Mouse (Mus musculus) intestine, embryonic 15.5 days (tissue): Measurements from ENCODE around the gene Gm21885. TPM values are rescaled to one million over a fixed set of nuclear protein-coding genes. Genes with fewer than 3 reads are reported as not detected.
A peak's percentile ranks its signal among the peaks of the same experiment; 100 is the strongest.

Experiments used
- ATAC-seq: fragments of 200-750 bp; cut with Nextera tagmentation; 2 replicates; pipeline ENCODE4 v1.8.0; 2017; ENCODE audit warnings: moderate TSS enrichment, moderate library complexity
- H3K27ac ChIP-seq: fragments of 300-500 bp; sonication (generic); 2 replicates; pipeline ENCODE4 v1.5.1; 2015; ENCODE audit warnings: mild to moderate bottlenecking, inconsistent platforms
- H3K27me3 ChIP-seq: fragments of 300-500 bp; sonication (generic); replicated peaks from 2 replicates; pipeline ENCODE4 v1.6.1; 2015; ENCODE audit warnings: inconsistent platforms
- H3K36me3 ChIP-seq: fragments of 300-500 bp; sonication (generic); 2 replicates; pipeline ENCODE4 v1.6.1; 2015; ENCODE audit warnings: inconsistent platforms
- H3K4me1 ChIP-seq: fragments of 300-500 bp; sonication (generic); replicated peaks from 2 replicates; pipeline ENCODE4 v1.6.1; 2015; ENCODE audit warnings: inconsistent platforms
- H3K4me2 ChIP-seq: fragments of 300-500 bp; sonication (generic); replicated peaks from 2 replicates; pipeline ENCODE4 v1.6.1; 2015; ENCODE audit warnings: mild to moderate bottlenecking, inconsistent platforms
- H3K4me3 ChIP-seq: fragments of 300-500 bp; sonication (generic); replicated peaks from 2 replicates; pipeline ENCODE4 v1.5.1; 2015; ENCODE audit warnings: inconsistent platforms
- H3K9ac ChIP-seq: fragments of 300-500 bp; sonication (generic); 2 replicates; pipeline ENCODE4 v1.6.1; 2015; ENCODE audit warnings: inconsistent platforms
- H3K9me3 ChIP-seq: fragments of 300-500 bp; sonication (generic); 2 replicates; pipeline ENCODE4 v1.6.1; 2016; ENCODE audit warnings: inconsistent platforms
- WGBS: fragments of 180-500 bp; shearing (Covaris S2); methylation state at CpG from one replicate; pipeline ENCODE4 v1.1.7; 2015; 5-methylcytosine and 5-hydroxymethylcytosine counted together
- polyA plus RNA-seq: library from polyadenylated mRNA; unstranded; fragments of >200 nt; fragmentation: Nextera tagmentation; extraction: Ambion mirVana; gene quantifications from 2 replicates; pipeline ENCODE4 v1.2.1, GENCODE M21; 2015

Gm21885 gene
- polyA plus RNA-seq, result 44.6 and 53.2 TPM in 2 replicates

GRCm38 (mm10) chr11:94281199-94282181 lies at the start of gene Gm21885:
Gene Gm21885, plus strand, starts transcription at chr11:94281873.
- Histone ChIP-seq H3K27me3 (no peaks in the 10 kb centered on the region), H3K4me1 (peaks cover 10% of the 10 kb centered on the region; the same call in 1 of the 2 replicates), H3K4me3 (peak within 1 kb of the TSS; percentile 14; the same call in 1 of the 2 replicates), H3K4me2 (peak within 1 kb of the TSS; percentile 33), H3K9me3 (no peaks in the 10 kb centered on the region), H3K36me3 (peaks cover 9% of the 10 kb centered on the region; the same call in 1 of the 2 replicates), H3K9ac (peak within 1 kb of the TSS; percentile 34; the same call in 1 of the 2 replicates), H3K27ac (peak within 1 kb of the TSS; percentile 90)
- WGBS, result 59% methylated on average over 11 of the region's 11 CpGs
- peak; percentile 87 for ATAC-seq

- Histone ChIP-seq H3K27me3 (no peaks in the 10 kb centered on the region), H3K9ac (no peak overlapping the region), H3K9me3 (no peaks in the 10 kb centered on the region), H3K27ac (no peak overlapping the region), H3K4me2 (no peak overlapping the region), H3K36me3 (no peaks in the 10 kb centered on the region), H3K4me1 (peaks cover 11% of the 10 kb centered on the region), H3K4me3 (no peak overlapping the region)
- 78% methylated on average over 6 of the region's 6 CpGs for WGBS
- no peak for ATAC-seq
Observed at GRCm38 (mm10) chr11:94233405-94233804, 48.3 kb upstream of the Gm21885 start.

GRCm38 (mm10) chr11:94234380-94234779 lies 47.3 kb upstream of the Gm21885 start:
- 85% methylated on average over 12 of the region's 12 CpGs for WGBS
- Histone ChIP-seq H3K4me3 (no peak overlapping the region), H3K27ac (no peak overlapping the region), H3K9ac (no peak overlapping the region), H3K4me1 (peaks cover 8% of the 10 kb centered on the region), H3K4me2 (no peak overlapping the region), H3K36me3 (no peaks in the 10 kb centered on the region), H3K9me3 (no peaks in the 10 kb centered on the region), H3K27me3 (no peaks in the 10 kb centered on the region)
- ATAC-seq, result no peak

DNA sequence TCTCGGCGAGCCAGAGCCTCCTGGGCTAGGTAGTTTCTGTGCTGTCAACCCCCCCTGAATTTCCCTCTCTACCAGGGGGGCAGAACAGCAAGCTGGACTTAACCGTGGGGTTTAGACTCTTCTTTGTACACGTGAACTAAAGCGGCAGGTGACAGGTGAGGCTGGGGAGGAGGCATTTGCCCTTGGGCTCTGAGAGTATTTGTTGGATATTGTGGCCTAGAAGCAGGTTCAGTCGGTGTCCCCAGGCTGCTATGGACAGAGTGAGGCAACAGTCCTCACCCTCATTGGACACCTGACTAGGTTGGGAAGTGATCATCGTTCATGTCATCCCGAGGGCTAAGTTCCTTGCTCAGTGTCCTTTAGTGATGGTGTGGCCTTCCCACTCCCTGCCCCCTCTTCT lies 46.8 kb upstream of the Gm21885 start:
- 88% methylated on average over 8 of the region's 8 CpGs for WGBS

DNA sequence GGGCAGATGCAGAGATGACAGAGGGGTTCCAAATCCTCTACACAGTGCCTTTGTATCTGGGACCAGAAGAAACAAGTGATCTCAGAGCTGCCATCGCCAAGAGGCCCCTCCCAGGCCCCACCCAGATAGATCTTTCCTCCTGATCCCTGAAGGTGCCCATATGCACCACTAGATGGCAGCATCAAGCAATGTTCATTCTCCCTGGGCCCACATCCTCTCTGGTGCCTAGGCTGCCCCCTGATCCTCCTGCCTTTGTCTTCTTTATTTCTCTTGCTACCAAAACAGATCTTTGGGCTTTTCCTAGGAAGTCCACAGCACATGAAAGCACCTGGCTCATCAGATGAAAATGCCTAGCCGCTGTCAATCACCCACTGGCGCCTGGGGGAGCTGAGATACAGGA lies 45.6 kb upstream of the Gm21885 start:
- no peak overlapping the region for H3K4me3 ChIP-seq
- peaks cover 6% of the 10 kb centered on the region; the same call in 1 of the 2 replicates for H3K4me1 ChIP-seq
- H3K27me3 ChIP-seq, result no peaks in the 10 kb centered on the region
- peak overlapping the region; percentile 23; the same call in 1 of the 2 replicates for H3K4me2 ChIP-seq
- no peaks in the 10 kb centered on the region for H3K36me3 ChIP-seq
- peak; percentile 91 for ATAC-seq
- no peaks in the 10 kb centered on the region for H3K9me3 ChIP-seq
- no peak overlapping the region for H3K9ac ChIP-seq
- 17% methylated on average over 3 of the region's 3 CpGs for WGBS
- H3K27ac ChIP-seq, result no peak overlapping the region

More for the DNA sequence above, 46.8 kb upstream of the Gm21885 start:
- Histone ChIP-seq H3K27me3 (no peaks in the 10 kb centered on the region), H3K4me2 (no peak overlapping the region), H3K36me3 (no peaks in the 10 kb centered on the region), H3K9ac (no peak overlapping the region), H3K9me3 (no peaks in the 10 kb centered on the region), H3K4me3 (no peak overlapping the region), H3K4me1 (peaks cover 8% of the 10 kb centered on the region), H3K27ac (no peak overlapping the region)
- ATAC-seq, result no peak

DNA sequence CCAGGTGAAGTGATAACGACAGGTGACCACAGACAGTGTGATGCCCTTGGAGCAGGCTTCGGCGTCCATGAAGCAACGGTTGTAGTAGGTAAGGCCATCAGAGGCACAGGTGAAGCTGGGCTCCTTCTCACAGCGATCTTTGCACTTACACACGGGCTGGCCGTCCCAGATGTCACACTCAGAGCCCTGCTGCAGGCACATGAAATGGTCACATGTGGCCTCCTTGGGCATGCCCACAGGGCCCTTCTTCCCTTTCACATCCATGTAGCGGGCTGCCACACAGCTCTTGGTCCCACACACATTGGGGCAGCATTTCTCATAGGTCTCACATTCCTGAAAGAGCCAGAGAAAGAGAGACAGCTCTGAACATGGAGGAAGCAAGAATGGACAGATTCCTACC lies 42.9 kb upstream of the Gm21885 start:
- WGBS, result 91% methylated on average over 8 of the region's 8 CpGs
- no peaks in the 10 kb centered on the region for H3K36me3 ChIP-seq
- H3K27ac ChIP-seq, result no peak overlapping the region
- no peak overlapping the region for H3K9ac ChIP-seq
- no peak for ATAC-seq
- H3K27me3 ChIP-seq, result no peaks in the 10 kb centered on the region
- H3K4me3 ChIP-seq, result no peak overlapping the region
- peaks cover 20% of the 10 kb centered on the region for H3K4me1 ChIP-seq
- H3K4me2 ChIP-seq, result no peak overlapping the region
- H3K9me3 ChIP-seq, result no peaks in the 10 kb centered on the region

- ATAC-seq, result no peak
- no peak overlapping the region for H3K4me2 ChIP-seq
- H3K9ac ChIP-seq, result no peak overlapping the region
- peaks cover 21% of the 10 kb centered on the region for H3K4me1 ChIP-seq
- no peak overlapping the region for H3K27ac ChIP-seq
- H3K27me3 ChIP-seq, result no peaks in the 10 kb centered on the region
- no peaks in the 10 kb centered on the region for H3K9me3 ChIP-seq
- 37% methylated on average over 9 of the region's 9 CpGs for WGBS
- H3K4me3 ChIP-seq, result no peak overlapping the region
- H3K36me3 ChIP-seq, result no peaks in the 10 kb centered on the region
Observed at GRCm38 (mm10) chr11:94239706-94240105, 42.0 kb upstream of the Gm21885 start.

DNA sequence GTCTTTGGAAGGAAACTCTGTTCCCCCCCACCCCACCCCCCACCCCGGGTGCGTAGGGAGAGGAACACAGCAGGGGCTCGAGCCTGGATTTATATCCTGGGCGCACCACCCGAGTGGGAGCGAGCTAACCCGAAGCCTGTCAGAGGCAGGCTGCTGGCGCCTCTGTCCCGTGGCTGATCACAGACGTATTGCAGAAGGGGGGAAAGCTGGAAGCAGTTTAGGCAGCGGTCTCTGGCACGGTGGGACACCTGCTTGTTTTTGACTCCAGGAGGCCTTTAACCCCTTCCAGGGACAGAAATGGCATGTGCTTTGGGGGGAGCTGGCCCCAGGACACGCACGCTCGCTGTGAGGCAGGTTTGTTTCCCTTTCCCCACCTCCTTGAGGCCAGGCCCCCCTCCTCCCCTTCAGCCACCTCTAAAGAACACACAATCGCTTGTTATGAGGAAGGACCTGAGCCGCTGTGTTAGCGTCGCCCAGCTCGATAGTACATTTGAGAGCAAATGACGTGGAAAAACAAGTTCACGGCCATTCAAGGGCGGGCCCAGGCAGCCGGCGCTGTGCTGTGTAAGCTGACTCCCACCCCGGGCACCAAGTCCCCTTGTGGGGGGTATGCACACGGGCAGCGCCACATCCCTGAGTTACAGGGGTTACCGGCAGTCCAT lies 38.8 kb upstream of the Gm21885 start:
- H3K4me3 ChIP-seq, result peak overlapping the region; percentile 25
- ATAC-seq, result peak; percentile 55
- H3K27ac ChIP-seq, result peak overlapping the region; percentile 77
- no peaks in the 10 kb centered on the region for H3K9me3 ChIP-seq
- H3K4me1 ChIP-seq, result peaks cover 33% of the 10 kb centered on the region
- WGBS, result 8% methylated on average over 29 of the region's 29 CpGs
- H3K9ac ChIP-seq, result peak overlapping the region; percentile 39
- no peaks in the 10 kb centered on the region for H3K27me3 ChIP-seq
- peak overlapping the region; percentile 69 for H3K4me2 ChIP-seq
- H3K36me3 ChIP-seq, result no peaks in the 10 kb centered on the region

DNA sequence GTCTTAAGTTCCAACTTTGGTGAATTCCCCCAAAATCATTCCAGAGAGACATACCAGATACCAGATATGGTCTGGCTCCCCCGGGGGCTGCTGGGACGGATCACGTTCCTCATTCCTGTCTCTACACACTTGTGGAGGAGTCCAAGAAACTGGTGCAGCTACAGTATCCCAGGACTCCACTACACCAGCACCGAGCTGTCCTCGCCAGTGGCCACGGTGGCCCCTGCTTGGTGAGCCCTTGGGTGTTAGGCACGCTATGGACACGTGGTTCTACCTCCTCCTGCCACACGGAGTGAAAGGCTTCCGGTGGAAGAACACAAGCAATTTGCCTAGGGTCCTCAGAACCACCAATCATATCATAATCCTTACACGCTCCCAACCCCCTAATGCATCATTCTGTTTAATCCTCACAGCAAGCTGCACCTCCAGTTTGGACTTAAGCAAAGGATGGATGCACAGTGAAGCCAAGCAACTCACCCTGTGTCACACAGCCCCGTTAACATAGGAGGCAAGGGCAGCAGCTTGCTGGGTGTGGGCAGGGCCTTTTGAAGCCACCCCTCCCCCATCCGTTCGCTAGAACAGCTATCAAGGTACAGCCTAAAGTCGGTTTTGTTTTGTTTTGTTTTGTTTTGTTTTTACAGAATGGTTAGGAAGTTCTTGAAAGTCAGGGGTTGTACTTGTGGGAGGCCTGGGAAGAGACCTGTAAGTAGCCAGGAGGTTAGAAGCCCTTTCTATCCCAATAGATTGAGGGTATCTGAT lies 38.1 kb upstream of the Gm21885 start:
- Histone ChIP-seq H3K36me3 (no peaks in the 10 kb centered on the region), H3K9ac (peak overlapping the region; percentile 39; the same call in 1 of the 2 replicates), H3K9me3 (no peaks in the 10 kb centered on the region), H3K27me3 (no peaks in the 10 kb centered on the region), H3K4me2 (peak overlapping the region; percentile 69), H3K27ac (peak overlapping the region; percentile 77), H3K4me3 (peak overlapping the region; percentile 25), H3K4me1 (peaks cover 33% of the 10 kb centered on the region)
- no peak for ATAC-seq
- WGBS, result 35% methylated on average over 15 of the region's 15 CpGs

GRCm38 (mm10) chr11:94244385-94244784 lies 37.3 kb upstream of the Gm21885 start:
- no peaks in the 10 kb centered on the region for H3K9me3 ChIP-seq
- WGBS, result 77% methylated on average over 9 of the region's 9 CpGs
- H3K4me2 ChIP-seq, result no peak overlapping the region
- H3K27ac ChIP-seq, result no peak overlapping the region
- no peak overlapping the region for H3K4me3 ChIP-seq
- no peak for ATAC-seq
- peaks cover 33% of the 10 kb centered on the region for H3K4me1 ChIP-seq
- no peaks in the 10 kb centered on the region for H3K27me3 ChIP-seq
- H3K36me3 ChIP-seq, result no peaks in the 10 kb centered on the region
- H3K9ac ChIP-seq, result no peak overlapping the region

DNA sequence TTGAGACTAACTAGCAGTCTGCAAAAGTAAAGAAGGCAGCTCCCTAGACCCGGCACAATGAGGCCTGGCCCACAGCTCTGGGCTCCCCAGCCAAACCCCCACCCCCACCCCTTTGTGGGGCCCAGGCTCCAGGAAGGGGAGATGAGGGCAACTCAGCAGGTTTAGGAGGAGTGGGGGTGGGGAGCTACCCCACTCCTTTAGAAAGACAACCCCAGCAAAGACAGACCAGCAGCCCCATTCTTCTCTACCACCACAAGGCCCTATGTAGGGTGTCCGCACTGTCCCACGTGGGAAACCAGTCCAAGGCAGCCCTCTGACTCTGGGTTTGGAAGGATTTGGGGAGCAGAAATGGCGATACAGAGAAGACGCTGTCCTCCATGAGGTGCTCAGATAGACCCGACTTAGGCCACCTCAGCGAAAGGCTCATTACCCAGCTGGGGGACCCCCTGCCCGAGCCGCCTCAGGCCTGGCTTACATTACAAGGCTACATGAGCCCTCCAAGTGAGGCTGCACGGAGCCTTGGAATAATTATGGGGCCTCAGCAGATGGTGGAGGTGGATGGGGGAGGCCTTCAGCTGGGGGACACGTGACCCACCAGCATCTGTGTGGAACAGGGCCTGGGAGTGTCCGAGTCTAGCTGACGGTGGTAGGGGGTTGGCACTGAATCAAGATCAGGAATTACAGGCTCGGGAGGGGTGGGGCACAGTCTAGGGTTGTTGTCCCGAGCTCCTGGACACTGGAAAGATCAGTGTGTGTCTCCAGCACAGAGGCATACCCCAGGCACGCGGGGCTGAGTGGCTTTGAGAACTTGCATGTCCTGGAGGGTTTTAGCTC lies 35.5 kb upstream of the Gm21885 start, which contains the start of gene Wfikkn2:
Wfikkn2 (minus strand) TSS at position 51 of the 834 bp plus-strand sequence.
- 49% methylated on average over 17 of the region's 17 CpGs for WGBS
- Histone ChIP-seq H3K4me1 (peaks cover 29% of the 10 kb centered on the region), H3K9ac (no peak within 1 kb of the TSS), H3K27ac (peak within 1 kb of the TSS; percentile 1; the same call in 1 of the 2 replicates), H3K4me2 (peak within 1 kb of the TSS; percentile 15; the same call in 1 of the 2 replicates), H3K36me3 (no peaks in the 10 kb centered on the region), H3K4me3 (no peak within 1 kb of the TSS), H3K27me3 (no peaks in the 10 kb centered on the region), H3K9me3 (no peaks in the 10 kb centered on the region)
- ATAC-seq, result peak; percentile 66
